Mouse (Mus musculus) liver, postnatal 0 days (tissue): ENCODE results near the gene Nptxr.

Experiments used
- CTCF ChIP-seq: sonication (generic); IDR thresholded peaks from 2 replicates; pipeline ENCODE4 v1.5.1; 2016; ENCODE audit warnings: antibody characterized with exemption, low read depth
- EP300 ChIP-seq: IDR thresholded peaks from 2 replicates; pipeline ENCODE4 v1.6.1; 2016; ENCODE audit warnings: antibody characterized with exemption, low read depth, mild to moderate bottlenecking

DNA sequence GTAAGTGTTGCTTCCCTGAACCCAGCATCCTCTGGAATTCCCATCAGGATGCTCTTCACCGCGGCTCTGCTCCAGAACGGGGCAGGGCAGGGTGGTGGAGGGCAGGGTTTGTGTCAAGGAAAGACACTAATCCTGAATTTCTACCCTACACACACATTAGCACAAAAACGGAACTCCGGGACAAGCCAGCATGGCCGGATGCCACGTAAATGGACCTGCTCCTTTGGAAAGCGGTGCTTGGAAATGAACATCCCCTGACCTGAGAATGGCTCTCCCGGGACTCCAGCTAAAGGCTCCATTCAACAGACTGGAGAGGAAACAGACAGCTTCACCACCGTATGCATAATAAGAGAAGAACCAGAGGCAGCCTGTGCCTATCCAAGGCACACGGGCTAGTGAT lies 3.9 kb downstream of the Nptxr start:
- TF ChIP-seq EP300 (no peak), CTCF (no peak)
